Mouse (Mus musculus) C2C12 (cell line): ENCODE measurements around the gene Spa17.

Experiments
- CTCF ChIP-seq: IDR thresholded peaks from one replicate; pipeline ENCODE4 v1.5.1; 2011; ENCODE audit not compliant: control insufficient read depth, insufficient read depth, insufficient read length
- FOSL1 ChIP-seq: IDR thresholded peaks from one replicate; pipeline ENCODE4 v1.8.0; 2011; ENCODE audit warnings: mild to moderate bottlenecking, low read length; ENCODE audit not compliant: poor library complexity, insufficient read depth, severe bottlenecking

DNA sequence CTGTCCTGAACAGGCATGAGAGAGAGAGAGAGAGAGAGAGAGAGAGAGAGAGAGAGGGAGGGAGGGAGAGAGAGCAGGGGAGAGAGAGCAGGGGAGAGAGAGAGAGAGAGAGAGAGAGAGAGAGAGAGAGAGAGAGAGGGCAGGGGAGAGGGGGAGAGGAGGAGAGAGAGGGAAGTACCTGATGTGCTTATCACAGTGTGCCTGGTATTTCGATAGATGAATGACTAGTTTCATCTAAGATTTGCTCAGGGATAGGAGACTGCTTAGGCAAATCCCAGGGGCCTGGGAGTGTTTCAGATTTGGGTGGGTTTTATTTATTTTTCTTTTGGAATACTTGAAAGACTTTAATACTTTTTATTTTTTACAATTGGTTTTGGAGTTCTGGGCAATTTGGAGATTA, 49.7 kb upstream of the Spa17 start:
- no peak for TF ChIP-seq FOSL1
- no peak for TF ChIP-seq CTCF
